Mouse (Mus musculus): ENCODE measurements at regions not wholly inside any gene's neighbourhood (a gene's known extent, or its start where the extent isn't known, plus 50 kb on each side); places are given as distances from the start of the nearest gene placed in this dataset.

DNA sequence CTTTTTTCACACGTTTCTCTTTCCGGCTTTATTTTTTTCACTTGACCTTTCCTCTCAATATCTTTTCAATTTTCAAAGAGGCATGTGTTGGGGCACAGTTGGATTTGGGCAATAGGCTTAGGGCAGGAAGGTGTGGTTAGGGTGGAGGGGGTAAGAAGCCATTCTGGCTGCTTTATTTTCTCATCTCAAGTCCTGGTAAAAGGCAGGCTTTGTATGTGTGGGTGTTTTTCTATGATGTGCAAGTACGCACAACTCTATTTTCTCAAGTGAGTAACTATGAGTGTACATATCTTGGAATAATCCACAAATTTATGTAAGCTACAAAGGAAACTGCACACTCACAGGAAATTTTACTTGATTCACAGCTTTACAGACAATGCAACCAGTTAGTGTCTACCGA lies 121.5 kb upstream of the Ifne start:
- no peak for DNase-seq (ENCODE audit: low spot score in 2 of 2)

DNA sequence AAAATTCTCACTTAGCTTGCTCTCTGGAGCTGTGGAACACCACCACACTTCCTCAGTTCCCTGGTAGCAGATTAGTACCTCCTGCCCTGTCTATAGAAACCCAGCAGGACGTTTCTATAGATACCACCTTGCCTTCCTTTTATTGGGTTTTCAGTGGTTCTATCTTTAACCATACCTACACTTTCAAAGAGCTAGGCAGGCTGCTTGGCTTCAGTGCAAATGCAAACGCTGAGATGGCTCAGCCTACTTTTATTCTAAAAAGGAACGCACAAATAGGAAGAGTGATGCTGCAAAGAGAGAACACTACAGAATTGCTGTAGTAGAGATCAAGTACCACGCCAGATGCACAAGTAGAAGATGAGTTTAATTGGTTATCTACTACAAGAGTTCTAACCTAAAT lies 120.9 kb upstream of the Ifne start:
- no peak for DNase-seq (ENCODE audit: low spot score in 2 of 2)

DNA sequence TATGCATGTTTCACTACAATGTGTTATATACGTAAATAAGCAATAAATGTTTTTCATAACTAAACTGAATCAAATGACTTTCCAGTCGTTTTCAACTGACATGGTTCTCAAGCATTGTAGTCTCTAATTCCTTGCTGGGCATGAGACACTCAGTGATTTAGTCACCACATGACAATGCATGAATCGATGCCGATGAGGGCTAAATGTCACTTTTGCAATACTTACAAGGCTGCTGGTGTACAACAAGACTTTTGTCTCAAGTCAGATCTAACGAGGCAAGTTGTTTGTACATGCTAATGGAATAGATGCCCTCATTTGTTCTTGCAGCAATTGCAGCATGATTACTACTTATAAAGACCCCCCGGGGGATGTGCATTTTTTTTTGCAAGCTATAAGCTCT lies 120.2 kb upstream of the Ifne start:
- no peak for DNase-seq (ENCODE audit: low spot score in 2 of 2)

DNA sequence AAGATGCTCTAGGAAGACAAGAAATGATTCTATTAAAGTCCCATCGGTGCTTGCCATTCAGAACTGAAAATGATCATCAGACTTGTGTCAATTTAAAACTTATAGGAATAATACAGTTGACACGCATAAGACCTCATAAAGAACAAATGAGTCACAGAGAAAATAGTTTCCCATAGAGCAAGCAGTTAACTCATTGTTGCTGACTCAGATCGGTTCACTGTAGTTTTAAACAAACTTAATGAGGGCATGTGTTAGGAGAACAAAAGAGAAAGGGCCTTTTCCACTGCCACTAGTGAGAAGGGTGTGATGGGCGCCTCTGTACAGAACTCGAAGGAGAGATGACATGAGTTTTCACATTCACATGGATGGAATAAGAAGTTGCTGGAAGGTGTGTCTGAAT lies 118.3 kb upstream of the Ifne start:
- no peak for DNase-seq (ENCODE audit: low spot score in 2 of 2)

DNA sequence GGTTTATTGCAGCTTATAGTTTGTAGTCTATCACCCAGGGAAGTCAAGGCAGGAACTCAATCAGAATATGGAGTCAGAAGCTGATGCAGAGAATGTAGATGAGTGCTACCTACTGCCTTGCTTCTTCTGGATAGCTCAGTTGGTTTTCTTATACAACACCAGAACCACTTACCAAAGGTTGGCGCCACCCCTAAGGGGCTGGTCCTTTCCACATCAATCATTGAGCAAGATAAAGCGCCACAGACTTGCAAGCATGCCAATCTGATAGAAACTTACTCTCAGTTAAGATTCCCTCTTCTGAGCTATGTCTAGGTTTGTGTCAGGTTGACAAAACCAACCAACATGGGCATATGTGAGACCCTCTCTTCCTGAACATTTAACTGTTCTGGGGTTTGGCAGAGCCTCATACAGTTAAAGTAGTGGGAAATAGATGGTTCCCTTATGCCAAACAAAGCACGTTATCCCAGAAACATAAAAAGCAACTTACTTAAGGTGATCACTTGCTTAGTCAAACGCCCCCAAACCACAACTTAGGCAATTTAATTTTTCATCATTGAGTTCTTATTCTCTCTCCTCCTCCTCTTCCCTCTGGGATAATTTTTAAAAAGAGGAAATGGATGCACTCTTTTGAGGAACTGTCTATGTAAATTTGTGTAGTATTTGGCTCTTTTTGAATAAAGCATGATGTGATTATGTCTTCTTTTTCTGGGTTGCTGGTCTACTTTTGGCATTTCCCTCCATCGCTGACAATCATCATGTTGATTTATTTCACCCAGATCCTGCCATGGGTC lies 115.3 kb upstream of the Ifne start:
- no peak for DNase-seq (ENCODE audit: low spot score in 2 of 2)

DNA sequence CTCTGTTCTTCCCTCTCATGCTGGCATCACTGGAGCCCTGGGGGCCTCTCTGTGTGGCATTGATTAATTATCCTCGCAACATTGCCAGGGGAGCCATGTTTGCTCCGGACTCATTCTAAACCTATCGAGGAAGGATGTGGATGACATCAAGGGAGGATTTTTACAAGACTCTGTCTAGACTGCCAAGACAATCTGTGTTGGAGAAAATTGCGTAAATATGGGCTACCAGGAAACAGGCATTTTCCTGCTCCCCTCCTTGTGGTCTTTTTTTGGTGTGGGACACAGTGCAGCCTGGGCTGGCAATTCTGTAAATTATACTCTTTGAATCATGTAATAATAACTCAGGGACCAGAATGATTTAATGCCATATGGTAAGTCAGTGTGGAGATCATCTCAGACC lies 114.5 kb upstream of the Ifne start:
- no peak for DNase-seq (ENCODE audit: low spot score in 2 of 2)

DNA sequence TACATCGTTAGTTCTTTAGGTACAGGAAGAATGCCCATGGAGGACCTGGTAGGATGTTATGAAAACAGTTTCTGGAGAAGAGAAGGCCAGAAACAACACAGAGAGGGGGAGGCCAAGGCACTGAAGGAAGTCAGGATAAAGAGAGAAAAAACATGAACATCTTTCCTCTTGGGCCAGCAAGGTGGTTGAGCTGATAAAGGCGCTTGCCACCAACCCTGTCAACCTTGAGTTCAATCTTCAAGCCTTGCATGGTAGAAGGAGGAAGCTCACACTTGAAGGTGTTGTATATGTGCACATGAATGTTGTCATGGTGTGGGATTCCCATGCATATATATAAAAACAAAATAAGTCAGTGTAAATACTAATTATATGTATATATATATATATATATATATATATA lies 112.5 kb upstream of the Ifne start:
- no peak for DNase-seq (ENCODE audit: low spot score in 2 of 2)

DNA sequence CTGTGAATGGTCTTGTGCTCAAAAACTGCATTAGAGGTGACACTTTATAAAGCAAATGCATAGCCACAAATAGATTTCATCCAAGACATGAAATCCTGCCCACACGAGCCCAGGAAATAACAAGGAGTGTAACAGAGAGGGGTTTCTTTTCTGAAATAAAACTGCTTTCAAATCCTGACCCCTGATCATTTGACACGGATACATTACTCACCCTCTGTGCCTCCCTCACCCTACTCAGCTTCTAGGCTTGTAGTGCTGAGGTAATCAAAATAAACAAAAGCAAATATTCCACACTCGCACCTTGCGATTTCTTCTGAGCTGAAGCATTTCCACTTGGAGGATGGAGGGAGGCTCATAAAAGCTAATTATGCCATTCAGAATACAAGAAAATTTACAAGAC lies 108.4 kb upstream of the Ifne start:
- no peak for DNase-seq (ENCODE audit: low spot score in 2 of 2)

DNA sequence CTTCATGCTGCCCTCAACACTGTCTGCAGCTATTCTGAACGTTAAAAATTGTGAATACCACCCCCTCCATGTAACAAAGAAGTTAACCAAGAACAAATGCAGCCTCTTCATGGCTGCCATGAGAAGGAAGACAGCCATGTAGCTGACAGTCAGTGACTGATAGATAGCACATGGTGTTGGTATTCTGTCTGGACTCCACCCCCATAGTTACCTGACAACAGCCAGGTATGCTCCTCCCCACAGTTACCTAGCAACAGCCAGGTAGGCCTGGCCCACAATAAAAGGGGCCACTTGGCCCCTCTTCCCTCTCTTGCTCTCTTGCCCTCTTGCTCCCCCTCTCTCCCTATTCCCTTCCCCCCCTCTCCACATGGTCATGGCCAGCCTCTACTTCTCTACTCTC lies 107.1 kb upstream of the Ifne start:
- no peak for DNase-seq (ENCODE audit: low spot score in 2 of 2)

DNA sequence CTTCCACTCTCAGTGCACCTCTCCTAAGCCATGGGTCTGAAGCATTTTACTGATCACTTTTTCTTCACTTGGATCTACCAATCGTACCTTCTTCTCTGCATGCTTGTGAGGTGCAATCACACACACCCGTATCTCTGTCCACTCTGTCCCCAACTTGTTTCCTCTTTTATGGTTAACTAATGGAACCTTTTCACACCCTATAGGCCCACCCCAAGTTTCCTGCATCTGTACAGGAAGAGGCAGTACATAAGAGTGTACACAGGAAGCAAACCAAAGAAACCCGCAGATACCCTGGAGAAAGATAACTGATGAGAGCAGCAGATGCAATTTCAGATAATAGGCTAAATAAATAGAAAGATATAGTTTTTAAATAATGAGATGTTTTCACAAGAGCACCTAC lies 102.5 kb upstream of the Ifne start:
- no peak for DNase-seq (ENCODE audit: low spot score in 2 of 2)

DNA sequence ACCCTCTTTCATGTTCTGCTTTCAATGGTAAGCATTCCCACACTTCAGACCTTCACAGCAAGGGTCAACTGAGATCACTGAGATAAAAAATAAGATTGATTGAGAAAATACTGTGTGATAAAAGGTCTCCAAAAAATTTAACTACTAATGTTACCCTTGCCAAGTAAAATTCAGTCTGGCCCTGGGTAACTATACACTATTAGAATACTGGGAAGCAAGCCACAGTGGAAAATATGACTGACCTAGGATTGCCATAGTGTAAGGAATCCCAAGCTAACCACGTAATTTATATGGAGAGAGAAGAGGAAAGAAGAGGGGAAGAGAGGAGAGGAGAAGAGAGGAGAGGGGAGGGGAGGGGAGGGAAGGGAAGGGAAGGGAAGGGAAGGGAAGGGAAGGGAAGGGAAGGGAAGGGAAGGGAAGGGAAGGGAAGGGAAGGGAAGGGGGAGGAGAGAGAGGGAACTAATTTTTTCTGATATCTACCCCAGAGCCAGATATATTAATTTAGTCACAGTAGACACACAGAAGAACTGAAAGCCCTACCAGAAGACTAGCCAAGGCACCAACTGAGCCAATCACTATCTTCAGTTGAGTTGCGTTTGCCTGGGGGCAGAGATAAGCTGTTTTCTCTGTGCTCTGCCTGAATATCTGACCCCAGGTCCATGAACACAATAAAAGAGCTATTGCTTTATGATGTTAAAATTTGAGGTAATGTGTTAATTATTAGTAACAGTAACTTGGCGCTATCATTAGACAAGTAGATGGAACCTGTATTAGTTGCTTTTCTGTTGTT lies 97.3 kb upstream of the Ifne start:
- DNase-seq (ENCODE audit: low spot score in 2 of 2) = no peak

DNA sequence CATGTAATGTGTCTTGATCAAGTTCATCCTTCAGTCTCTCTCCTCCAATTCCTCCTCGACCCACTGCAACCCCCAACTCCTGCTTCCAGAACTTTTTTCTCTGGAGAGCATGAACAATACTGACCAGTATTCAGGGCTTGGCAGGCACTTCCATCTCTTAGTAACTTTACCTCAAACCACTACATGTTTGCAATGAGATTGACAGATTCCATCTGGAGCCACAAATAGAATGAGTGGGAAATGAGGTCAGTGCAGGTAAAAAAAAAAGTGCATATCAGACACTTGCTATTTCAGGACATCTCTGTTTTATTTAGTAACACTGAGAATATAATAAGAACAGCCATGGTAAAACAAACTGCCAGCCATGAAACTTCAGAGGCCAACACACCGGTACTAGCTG lies 94.5 kb upstream of the Ifne start:
- no peak for DNase-seq (ENCODE audit: low spot score in 2 of 2)

DNA sequence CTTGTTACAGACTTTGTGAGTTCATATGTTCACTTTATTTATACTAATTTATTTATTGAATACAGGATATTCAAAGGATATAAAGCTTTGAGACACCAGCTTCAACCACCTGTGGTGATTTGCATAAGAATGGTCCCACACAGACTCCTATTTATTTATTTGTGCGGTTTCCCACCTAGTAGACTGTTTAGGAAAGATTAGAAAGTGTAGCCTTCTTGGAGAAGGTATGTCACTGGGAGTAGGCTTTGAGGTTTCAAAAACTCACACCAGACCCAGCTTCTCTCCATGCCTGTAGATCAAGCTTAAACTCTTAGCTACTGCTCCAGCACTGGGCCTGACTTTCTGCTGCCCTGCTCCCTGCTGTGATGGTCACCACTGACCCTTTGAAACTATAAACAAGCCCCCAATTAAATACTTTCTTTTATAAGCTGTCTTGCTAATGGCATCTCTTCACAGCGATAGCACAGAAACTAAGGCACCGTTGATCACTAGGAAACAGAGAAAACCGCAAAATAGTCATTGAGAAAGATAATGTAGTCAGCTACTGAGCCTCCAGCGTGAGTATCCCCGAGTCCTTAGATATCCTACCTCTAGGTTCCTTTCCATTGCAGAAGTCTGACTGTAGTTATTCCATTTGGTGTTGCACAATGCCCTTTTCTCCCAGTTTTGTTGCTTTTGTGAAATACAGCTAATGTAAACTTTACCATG lies 89.3 kb upstream of the Ifne start:
- DNase-seq (ENCODE audit: low spot score in 2 of 2) = no peak

DNA sequence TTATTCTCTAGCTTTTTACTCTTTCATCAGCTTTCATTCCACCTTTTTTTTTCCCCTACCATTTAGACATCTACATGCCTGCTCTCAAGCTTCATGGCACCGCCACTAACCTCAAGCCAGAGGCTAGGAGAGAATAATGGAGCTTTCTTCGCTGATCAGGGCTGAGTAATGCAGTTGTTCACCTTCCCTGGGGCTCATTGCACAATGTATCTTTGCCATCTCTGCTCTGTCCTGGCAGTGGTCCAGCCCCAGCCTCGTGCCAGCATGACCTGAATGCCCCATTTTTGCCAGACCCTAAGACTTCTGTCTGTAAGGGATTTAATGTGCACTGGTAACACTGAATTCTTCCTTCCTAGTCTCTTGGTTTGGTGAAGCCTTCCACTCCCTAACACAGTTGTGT lies 79.6 kb upstream of the Ifne start:
- no peak for DNase-seq (ENCODE audit: low spot score in 2 of 2)

DNA sequence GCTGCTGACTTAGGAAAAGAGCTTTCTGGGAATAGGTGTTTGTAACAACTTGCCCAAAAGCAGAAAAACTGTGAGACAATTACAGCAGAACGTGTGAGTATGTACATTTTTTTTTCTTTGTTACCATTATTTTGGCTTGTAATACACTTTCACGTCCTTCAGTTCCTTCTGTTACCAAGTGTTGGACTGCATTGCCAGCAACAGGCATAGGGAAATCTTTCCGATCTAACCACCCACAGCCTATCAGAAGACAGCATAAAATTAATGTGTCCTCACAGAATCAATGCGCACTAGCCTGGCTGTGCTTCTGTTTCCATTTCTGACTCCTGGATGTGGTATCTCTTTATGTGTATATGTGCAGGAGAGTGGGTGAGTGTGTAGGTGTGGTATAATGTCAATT lies 76.6 kb upstream of the Ifne start:
- no peak for DNase-seq (ENCODE audit: low spot score in 2 of 2)

DNA sequence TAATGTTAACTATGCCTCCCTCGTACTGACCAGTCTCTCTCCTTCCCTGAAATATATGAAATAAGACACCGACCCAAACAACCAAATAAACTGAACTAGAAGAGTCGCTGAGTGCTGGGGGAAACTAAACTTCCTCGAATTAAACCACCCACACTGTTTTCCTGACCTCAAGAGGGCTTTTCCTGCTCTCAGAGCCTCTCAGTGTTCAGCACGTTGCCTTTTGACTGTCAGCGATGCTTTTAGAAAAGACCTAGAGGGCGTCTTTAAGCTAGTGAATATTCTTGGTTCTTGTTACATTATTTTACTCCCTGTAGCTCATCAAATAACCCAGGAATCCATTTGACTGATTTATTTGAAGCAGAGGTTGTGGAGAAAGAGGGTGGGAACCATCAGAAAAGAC lies 76.2 kb upstream of the Ifne start:
- no peak for DNase-seq (ENCODE audit: low spot score in 2 of 2)

DNA sequence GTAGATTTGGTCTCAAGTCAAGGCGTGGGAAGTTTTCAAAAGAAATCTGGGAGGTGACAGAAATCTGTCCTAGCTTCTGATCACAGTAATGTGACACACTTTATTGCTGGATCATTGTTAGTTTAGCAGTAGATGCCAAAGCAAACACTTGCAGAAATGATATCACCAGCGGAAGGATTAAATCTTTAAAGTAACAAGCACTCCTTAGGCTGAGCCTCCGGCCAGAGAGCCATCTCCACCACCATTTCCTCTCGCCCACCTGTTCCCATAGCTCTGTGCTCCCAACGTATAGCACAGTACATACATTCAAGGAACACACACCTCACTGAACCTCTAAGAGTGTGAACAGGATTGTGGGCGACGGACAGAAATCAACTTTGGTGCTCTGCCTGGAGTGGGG lies 75.6 kb upstream of the Ifne start:
- DNase-seq (ENCODE audit: low spot score in 2 of 2) = no peak

DNA sequence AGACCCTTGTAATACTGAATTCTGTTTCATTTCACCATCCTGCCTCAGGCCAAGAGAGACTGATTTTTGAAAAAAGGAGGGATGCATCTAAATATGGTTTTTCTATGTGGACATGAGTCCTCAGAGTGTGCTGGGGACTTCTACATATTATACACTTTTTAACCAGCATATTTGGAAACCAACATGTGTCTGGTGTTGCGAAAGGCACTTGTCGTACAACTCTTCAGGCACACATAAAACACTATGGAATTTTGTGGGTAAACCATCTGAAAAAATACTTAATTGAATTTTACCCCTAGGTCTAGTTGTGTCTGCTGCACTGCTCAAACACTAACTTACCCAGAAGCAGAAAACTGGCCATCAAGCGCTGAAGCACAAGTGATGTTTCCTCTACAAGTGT lies 74.0 kb upstream of the Ifne start:
- DNase-seq (ENCODE audit: low spot score in 2 of 2) = no peak

DNA sequence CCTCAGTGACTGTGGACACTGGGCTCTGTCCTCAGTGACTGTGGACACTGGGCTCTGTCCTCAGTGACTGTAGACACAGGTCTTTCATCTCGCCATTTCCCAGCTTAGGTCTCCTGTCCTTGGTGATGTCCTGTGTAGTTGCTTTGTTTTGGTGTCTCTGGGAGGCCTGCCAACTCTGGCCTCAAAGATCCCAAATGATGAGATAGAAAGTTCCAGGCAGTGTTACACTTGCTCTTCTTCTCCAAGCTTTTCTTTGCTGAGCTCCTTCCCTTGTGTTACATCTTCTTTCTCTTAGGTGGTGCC lies 71.0 kb upstream of the Ifne start:
- no peak for DNase-seq (ENCODE audit: low spot score in 2 of 2)

DNA sequence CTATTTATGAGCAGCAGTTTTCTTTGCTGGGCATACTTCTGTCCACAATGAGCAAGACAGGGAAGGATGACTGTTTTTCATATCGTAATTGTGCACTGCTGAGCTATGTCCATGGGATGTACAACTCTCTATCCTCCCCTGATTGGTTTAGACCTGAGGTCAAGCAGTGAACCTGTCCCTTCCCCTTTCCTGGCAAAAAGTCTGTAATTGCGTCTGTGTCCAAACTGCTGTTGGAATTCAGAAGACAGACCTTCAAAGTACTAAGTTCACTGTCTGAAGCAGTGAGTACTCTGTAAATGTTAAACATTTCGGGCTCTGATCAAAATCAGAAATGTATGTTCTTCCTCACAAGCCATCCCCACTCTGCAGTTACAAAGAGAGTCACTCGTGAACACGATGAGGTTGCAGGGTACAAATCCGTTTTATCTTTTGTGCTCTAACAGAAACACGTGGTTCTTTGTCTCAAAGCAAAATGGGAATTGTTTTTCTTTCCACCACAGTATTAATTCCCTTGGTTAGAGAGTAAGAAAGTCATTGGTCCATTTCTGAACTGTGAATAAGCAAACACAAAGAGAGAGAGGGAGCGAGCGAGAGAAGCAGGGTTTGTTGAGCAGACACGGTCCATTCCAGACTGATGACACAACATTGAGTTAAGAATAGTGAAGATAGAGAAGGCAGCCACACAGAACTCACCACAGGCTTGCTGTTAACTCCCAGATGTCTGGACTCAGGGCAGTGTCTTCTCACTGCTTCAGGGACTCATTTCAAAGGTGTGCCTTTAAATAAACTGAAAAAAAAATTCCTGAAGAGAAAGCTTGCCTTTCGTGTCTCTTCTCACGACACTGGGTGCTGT lies 70.4 kb upstream of the Ifne start:
- no peak for DNase-seq (ENCODE audit: low spot score in 2 of 2)

DNA sequence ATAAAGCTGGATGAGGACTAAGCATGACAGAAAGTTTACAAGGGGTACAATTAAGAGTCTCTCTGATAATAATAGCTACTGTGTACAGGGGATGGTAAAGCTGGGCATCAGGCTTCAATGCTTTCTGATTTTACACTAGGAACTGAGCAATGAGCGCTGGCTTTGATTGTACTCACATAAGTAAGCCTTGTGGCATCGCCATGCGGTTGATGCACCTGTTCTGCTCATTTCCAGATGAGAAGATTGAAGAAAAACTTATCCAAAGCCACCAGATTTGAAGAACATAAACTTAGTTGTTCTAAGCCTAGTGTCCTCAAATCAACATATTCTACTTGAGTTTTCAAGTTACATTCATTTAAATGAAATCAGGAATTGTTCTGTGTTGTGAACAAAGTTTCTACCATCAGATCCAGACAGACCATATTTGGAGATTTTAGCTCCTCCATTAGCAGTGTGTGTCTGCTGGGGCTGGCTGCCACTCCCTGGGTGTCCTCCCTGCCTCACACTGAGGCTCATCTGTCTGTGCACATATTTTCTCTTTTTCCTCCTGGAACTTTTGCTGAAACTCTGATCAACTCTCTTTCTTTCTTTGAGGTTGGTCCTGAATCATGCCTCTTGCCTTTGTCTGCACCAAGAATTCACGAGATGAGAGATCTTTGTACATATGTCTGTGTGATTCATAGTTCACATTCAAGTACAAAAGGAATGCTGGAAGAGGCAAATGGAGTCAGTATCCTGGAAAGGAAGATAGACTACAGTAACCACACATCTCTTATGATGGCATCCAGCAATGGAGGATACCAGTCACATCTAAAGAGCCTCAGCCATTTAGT lies 68.2 kb upstream of the Ifne start:
- no peak for DNase-seq (ENCODE audit: low spot score in 2 of 2)
